Mouse (Mus musculus) lung, postnatal 14 days (tissue): ENCODE results near the gene Prss12.

Experiments used
- DNase-seq: peaks from one replicate; pipeline ENCODE4 v3.0.0; 2021

Prss12 gene

GRCm38 (mm10) chr3:123446708-123447537 is at the start of gene Prss12:
TSS of gene Prss12 (plus strand) at chr3:123446913.
- peak; percentile 51 for DNase-seq

- no peak for DNase-seq
Measured at GRCm38 (mm10) chr3:123397562-123398481, 48.9 kb upstream of the Prss12 start.

GRCm38 (mm10) chr3:123404945-123405344 is 41.8 kb upstream of the Prss12 start:
- DNase-seq = no peak

- DNase-seq = no peak
Measured at GRCm38 (mm10) chr3:123411821-123412578, 34.7 kb upstream of the Prss12 start.

GRCm38 (mm10) chr3:123413173-123413572 is 33.5 kb upstream of the Prss12 start:
- no peak for DNase-seq

- no peak for DNase-seq
Measured at GRCm38 (mm10) chr3:123425647-123426046, 21.1 kb upstream of the Prss12 start.

GRCm38 (mm10) chr3:123428005-123428404 is 18.7 kb upstream of the Prss12 start:
- no peak for DNase-seq

GRCm38 (mm10) chr3:123429597-123430458 is 16.9 kb upstream of the Prss12 start:
- DNase-seq = no peak

GRCm38 (mm10) chr3:123431951-123432674 is 14.6 kb upstream of the Prss12 start:
- DNase-seq = no peak

- no peak for DNase-seq
Measured at GRCm38 (mm10) chr3:123433362-123433761, 13.4 kb upstream of the Prss12 start.

GRCm38 (mm10) chr3:123437608-123438007 is 9.1 kb upstream of the Prss12 start:
- DNase-seq = no peak

GRCm38 (mm10) chr3:123440490-123440889 is 6.2 kb upstream of the Prss12 start:
- no peak for DNase-seq

GRCm38 (mm10) chr3:123444466-123444865 is 2.2 kb upstream of the Prss12 start:
- DNase-seq = no peak

- DNase-seq = no peak
Measured at GRCm38 (mm10) chr3:123447538-123448059, 886 bp downstream of the Prss12 start.

GRCm38 (mm10) chr3:123448096-123448495 is 1.4 kb downstream of the Prss12 start:
- DNase-seq = peak; percentile 27

GRCm38 (mm10) chr3:123450107-123450506 is 3.4 kb downstream of the Prss12 start:
- DNase-seq = no peak

- DNase-seq = no peak
Measured at GRCm38 (mm10) chr3:123452904-123453303, 6.2 kb downstream of the Prss12 start.

GRCm38 (mm10) chr3:123459492-123459891 is 12.8 kb downstream of the Prss12 start:
- DNase-seq = no peak

- DNase-seq = no peak
Measured at GRCm38 (mm10) chr3:123460436-123460835, 13.7 kb downstream of the Prss12 start.

- no peak for DNase-seq
Measured at GRCm38 (mm10) chr3:123462264-123462663, 15.6 kb downstream of the Prss12 start.

- DNase-seq = no peak
Measured at GRCm38 (mm10) chr3:123476833-123477232, 30.1 kb downstream of the Prss12 start.
